Mouse (Mus musculus) adrenal gland (tissue): Measurements from ENCODE around the gene Syt15.
"Not testable (repeated sequence)": the region's sequence is repeated elsewhere in the genome, so short reads cannot be mapped to it uniquely, and the experiment has no call there.

Experiments used
- intact Hi-C: fragments of 180-260 bp; cut with DNase I; formaldehyde crosslinking; loops from one replicate; pipeline ENCODE4 v1.15.1; 2025

Syt15 gene

GRCm38 (mm10) chr14:34226566-34226965, 7.2 kb downstream of the Syt15 start:
- intact Hi-C loops, result no loop called here

- intact Hi-C loops, result no loop called here
Measured at GRCm38 (mm10) chr14:34227981-34228380, 8.6 kb downstream of the Syt15 start.

GRCm38 (mm10) chr14:34228830-34229506, 9.6 kb downstream of the Syt15 start:
- intact Hi-C loops, result no loop called here

GRCm38 (mm10) chr14:34232340-34232739, 12.9 kb downstream of the Syt15 start:
- intact Hi-C loops, result loop anchor here (5.0 kb wide), 1 partner anchor 35 kb away; no protein-coding TSS in a partner anchor

- intact Hi-C loops, result loop anchor here (5.0 kb wide), 1 partner anchor 36 kb away; no protein-coding TSS in a partner anchor
Measured at GRCm38 (mm10) chr14:34232866-34233680, 13.7 kb downstream of the Syt15 start.

GRCm38 (mm10) chr14:34233846-34234245, 14.5 kb downstream of the Syt15 start:
- intact Hi-C loops, result loop anchor here (2.0 to 5.0 kb wide), 2 partner anchors 37 to 153 kb away; no protein-coding TSS in a partner anchor

- intact Hi-C loops, result loop anchor here (2.0 to 5.0 kb wide), 2 partner anchors 38 to 154 kb away; no protein-coding TSS in a partner anchor
Measured at GRCm38 (mm10) chr14:34234630-34235380, 15.4 kb downstream of the Syt15 start.

GRCm38 (mm10) chr14:34240263-34240662, 20.9 kb downstream of the Syt15 start:
- intact Hi-C loops, result no loop called here

GRCm38 (mm10) chr14:34240676-34241075, 21.3 kb downstream of the Syt15 start:
- intact Hi-C loops, result no loop called here

- intact Hi-C loops, result no loop called here
Measured at GRCm38 (mm10) chr14:34252470-34253145, 33.2 kb downstream of the Syt15 start.

- intact Hi-C loops, result no loop called here
Measured at GRCm38 (mm10) chr14:34253261-34253660, 33.9 kb downstream of the Syt15 start.

- intact Hi-C loops, result not testable (repeated sequence)
Measured at GRCm38 (mm10) chr14:34258525-34258924, 39.1 kb downstream of the Syt15 start.

- intact Hi-C loops, result no loop called here
Measured at GRCm38 (mm10) chr14:34268046-34268445, 48.7 kb downstream of the Syt15 start.

GRCm38 (mm10) chr14:34273280-34273679, 53.9 kb downstream of the Syt15 start:
- intact Hi-C loops, result loop anchor here (1.0 kb wide), 1 partner anchor 90 kb away; no protein-coding TSS in a partner anchor

GRCm38 (mm10) chr14:34274141-34274540, 54.7 kb downstream of the Syt15 start:
- intact Hi-C loops, result no loop called here

- intact Hi-C loops, result loop anchor here (5.0 kb wide), 1 partner anchor 37 kb away; the partner anchor contains the start of genes Glud1 and Shld2
Measured at GRCm38 (mm10) chr14:34275225-34275624, 55.8 kb downstream of the Syt15 start.

GRCm38 (mm10) chr14:34279726-34280125, 60.3 kb downstream of the Syt15 start:
- intact Hi-C loops, result loop anchor here (5.0 kb wide), 1 partner anchor 33 kb away; the partner anchor contains the start of genes Glud1 and Shld2
